Mouse (Mus musculus) liver, postnatal 0 days (tissue): ENCODE data around the gene Nup37. TPM values are rescaled to one million over a fixed set of nuclear protein-coding genes. Genes with fewer than 3 reads are reported as not detected.

Experiments used
- ATAC-seq: fragments of 200-750 bp; cut with Nextera tagmentation; 2 replicates; pipeline ENCODE4 v1.8.0; 2017; ENCODE audit warnings: mild to moderate bottlenecking, moderate library complexity
- DNase-seq: peaks from one replicate; pipeline ENCODE4 v3.0.0-alpha.2; 2016
- H3K27ac ChIP-seq: fragments of 300-500 bp; sonication (generic); 2 replicates; pipeline ENCODE4 v1.5.1; 2014; ENCODE audit warnings: antibody characterized with exemption, moderate library complexity, mild to moderate bottlenecking, low read depth
- H3K27me3 ChIP-seq: fragments of 300-500 bp; sonication (generic); 2 replicates; pipeline ENCODE4 v1.6.1; 2014; ENCODE audit warnings: low read length, control low read depth, mixed read lengths; ENCODE audit not compliant: insufficient read depth
- H3K36me3 ChIP-seq: fragments of 300-500 bp; sonication (generic); replicated peaks from 2 replicates; pipeline ENCODE4 v1.6.1; 2014; ENCODE audit warnings: mild to moderate bottlenecking, control low read depth, low read length, moderate library complexity, mixed read lengths; ENCODE audit not compliant: insufficient read depth
- H3K4me1 ChIP-seq: fragments of 300-500 bp; sonication (generic); 2 replicates; pipeline ENCODE4 v1.6.1; 2014; ENCODE audit warnings: antibody characterized with exemption, mild to moderate bottlenecking, control low read depth; ENCODE audit not compliant: insufficient read depth
- H3K4me2 ChIP-seq: fragments of 300-500 bp; sonication (generic); 2 replicates; pipeline ENCODE4 v1.6.1; 2014; ENCODE audit warnings: low read depth, mild to moderate bottlenecking, low read length, moderate library complexity, mixed read lengths
- H3K4me3 ChIP-seq: fragments of 300-500 bp; sonication (generic); 2 replicates; pipeline ENCODE4 v1.5.1; 2014; ENCODE audit warnings: low read depth, low read length
- H3K9ac ChIP-seq: fragments of 300-500 bp; sonication (generic); replicated peaks from 2 replicates; pipeline ENCODE4 v1.6.1; 2014; ENCODE audit warnings: mild to moderate bottlenecking, moderate library complexity
- H3K9me3 ChIP-seq: fragments of 300-500 bp; sonication (generic); 2 replicates; pipeline ENCODE4 v1.6.1; 2016; ENCODE audit warnings: mild to moderate bottlenecking, control low read depth, low read length, mixed read lengths
- CTCF ChIP-seq: sonication (generic); IDR thresholded peaks from 2 replicates; pipeline ENCODE4 v1.5.1; 2016; ENCODE audit warnings: antibody characterized with exemption, low read depth
- EP300 ChIP-seq: IDR thresholded peaks from 2 replicates; pipeline ENCODE4 v1.6.1; 2016; ENCODE audit warnings: antibody characterized with exemption, low read depth, mild to moderate bottlenecking
- WGBS: fragments of 180-500 bp; shearing (Covaris S2); extraction: QIAGEN DNeasy Blood & Tissue Kit; methylation state at CpG from one replicate; pipeline ENCODE4 v1.1.7; 2014; ENCODE audit not compliant: insufficient replicate concordance; 5-methylcytosine and 5-hydroxymethylcytosine counted together
- polyA plus RNA-seq: library from polyadenylated mRNA; unstranded; fragments of >200 nt; fragmentation: Nextera tagmentation; extraction: Ambion mirVana; gene quantifications from 2 replicates; pipeline ENCODE4 v1.2.1, GENCODE M21; 2015

Nup37 gene
- polyA plus RNA-seq, 1 experiment from 2014 or later = 21.9 TPM

DNA sequence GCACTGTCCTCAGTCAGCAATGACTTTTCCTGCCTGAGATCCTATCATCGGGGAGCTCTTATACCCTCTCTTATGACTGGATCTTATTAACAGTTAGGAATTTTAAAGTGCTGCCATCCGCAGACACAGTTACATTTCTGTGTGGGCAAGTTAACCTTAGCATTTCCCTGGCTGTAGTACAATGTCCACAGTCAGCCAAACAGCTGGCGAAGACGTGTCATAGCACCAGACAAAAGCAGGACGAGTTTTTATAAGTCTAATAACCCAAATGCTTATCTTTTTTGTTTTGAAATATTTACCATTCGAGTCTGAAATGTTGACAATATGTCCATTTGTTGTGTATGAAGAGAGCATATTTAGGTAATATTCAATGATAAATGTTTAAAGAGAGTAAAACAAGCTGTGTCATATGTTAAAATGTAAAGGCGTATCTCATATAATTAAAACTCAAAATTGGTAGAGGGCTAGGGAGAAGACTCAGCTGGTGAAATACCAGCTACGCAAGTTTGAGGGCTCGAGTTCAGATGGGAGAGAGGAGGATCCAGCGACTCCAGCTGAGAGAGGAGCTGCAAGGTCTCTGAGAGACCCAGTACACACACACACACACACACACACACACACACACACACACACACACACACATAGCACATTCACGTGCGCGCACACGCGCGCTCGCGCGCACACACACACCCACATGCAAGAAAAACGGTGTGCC is 68.2 kb downstream of the Nup37 start:
- no peak for ATAC-seq

DNA sequence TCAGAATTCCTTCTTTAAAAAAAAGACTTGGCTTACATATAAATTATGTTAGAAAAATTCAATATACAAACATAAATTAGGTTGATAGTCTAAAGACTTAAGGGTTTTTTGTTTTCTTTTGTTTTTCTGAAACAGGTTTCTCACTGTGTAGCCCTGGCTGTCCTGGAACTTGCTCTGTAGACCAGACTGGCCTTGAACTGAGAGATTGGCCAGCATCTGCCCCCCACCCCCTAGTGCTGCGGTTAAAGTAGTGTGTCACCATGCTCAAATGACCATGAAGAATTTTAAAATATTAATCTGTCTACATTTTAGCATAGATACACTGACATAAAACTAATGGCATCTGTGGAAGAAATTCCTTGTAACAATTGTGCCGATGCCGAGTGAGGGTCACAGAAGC is 71.4 kb downstream of the Nup37 start:
- no peaks in the 10 kb centered on the region for H3K4me1 ChIP-seq

More for the DNA sequence above, 68.2 kb downstream of the Nup37 start:
- Histone ChIP-seq H3K27ac (no peak overlapping the region), H3K4me1 (no peaks in the 10 kb centered on the region), H3K4me2 (no peak overlapping the region), H3K9me3 (no peaks in the 10 kb centered on the region), H3K4me3 (no peak overlapping the region), H3K27me3 (no peaks in the 10 kb centered on the region), H3K9ac (no peak overlapping the region), H3K36me3 (peaks cover 9% of the 10 kb centered on the region)
- DNase-seq = no peak
- TF ChIP-seq CTCF (no peak), EP300 (no peak)
- WGBS = 88% methylated on average over 20 of the region's 20 CpGs

DNA sequence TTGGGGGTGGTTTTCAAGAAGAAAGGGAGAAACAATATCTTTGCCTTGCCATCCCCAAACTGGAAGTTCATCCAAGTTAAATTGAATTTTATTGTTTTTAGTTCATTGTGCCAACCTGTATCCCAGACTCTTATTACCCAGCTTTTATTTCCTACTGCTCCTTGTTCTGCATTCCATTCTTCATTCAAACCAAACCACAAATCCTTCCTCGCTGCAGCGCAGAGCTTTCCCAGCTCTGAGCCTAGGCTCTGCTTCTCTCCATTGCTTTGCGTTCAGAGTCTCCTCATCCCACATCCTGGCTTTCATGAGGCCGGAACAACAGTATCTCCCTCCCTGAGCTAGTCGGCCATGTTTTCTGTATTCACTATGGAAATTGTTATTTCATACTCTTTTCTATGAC is 74.9 kb downstream of the Nup37 start:
- TF ChIP-seq CTCF = no peak
- no peak for TF ChIP-seq EP300
- Histone ChIP-seq H3K4me3 (no peak overlapping the region), H3K36me3 (peaks cover 18% of the 10 kb centered on the region), H3K4me1 (no peaks in the 10 kb centered on the region), H3K9ac (no peak overlapping the region), H3K27ac (no peak overlapping the region), H3K9me3 (no peaks in the 10 kb centered on the region), H3K4me2 (no peak overlapping the region), H3K27me3 (no peaks in the 10 kb centered on the region)
- DNase-seq (no peak), ATAC-seq (no peak)
- WGBS = 90% methylated on average over 5 of the region's 5 CpGs

More for the DNA sequence above, 71.4 kb downstream of the Nup37 start:
- no peak for DNase-seq
- TF ChIP-seq EP300 (no peak), CTCF (no peak)
- H3K4me2 ChIP-seq = no peak overlapping the region
- WGBS = 86% methylated on average over 3 of the region's 3 CpGs
- peaks cover 15% of the 10 kb centered on the region for H3K36me3 ChIP-seq
- H3K4me3 ChIP-seq = no peak overlapping the region
- ATAC-seq = no peak
- H3K27me3 ChIP-seq = no peaks in the 10 kb centered on the region
- no peak overlapping the region for H3K9ac ChIP-seq
- H3K27ac ChIP-seq = no peak overlapping the region
- no peaks in the 10 kb centered on the region for H3K9me3 ChIP-seq

DNA sequence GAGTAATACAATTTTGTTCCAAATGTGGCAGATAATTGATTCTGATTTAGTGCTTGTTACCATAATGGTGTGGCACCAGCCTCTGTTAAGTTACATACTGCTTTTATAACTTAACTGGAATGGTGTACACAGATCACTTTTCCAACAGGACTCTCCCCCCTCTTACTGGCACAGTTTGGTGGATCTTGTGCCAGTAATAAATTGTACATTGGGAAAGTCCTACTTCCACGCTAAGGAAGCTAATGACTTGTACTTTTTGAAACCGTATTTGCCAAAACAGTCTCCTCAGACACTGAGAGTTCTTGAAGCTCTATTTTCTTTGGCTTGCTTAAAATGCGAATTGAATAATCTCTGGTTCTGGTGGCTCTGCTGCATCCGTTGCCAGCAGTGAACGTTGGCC is 78.6 kb downstream of the Nup37 start:
- ATAC-seq (no peak), DNase-seq (no peak)
- Histone ChIP-seq H3K9me3 (no peaks in the 10 kb centered on the region), H3K4me3 (no peak overlapping the region), H3K27me3 (no peaks in the 10 kb centered on the region), H3K9ac (no peak overlapping the region), H3K36me3 (peaks cover 15% of the 10 kb centered on the region), H3K27ac (no peak overlapping the region), H3K4me1 (no peaks in the 10 kb centered on the region), H3K4me2 (no peak overlapping the region)
- 82% methylated on average over 5 of the region's 5 CpGs for WGBS
- TF ChIP-seq EP300 (no peak), CTCF (no peak)

DNA sequence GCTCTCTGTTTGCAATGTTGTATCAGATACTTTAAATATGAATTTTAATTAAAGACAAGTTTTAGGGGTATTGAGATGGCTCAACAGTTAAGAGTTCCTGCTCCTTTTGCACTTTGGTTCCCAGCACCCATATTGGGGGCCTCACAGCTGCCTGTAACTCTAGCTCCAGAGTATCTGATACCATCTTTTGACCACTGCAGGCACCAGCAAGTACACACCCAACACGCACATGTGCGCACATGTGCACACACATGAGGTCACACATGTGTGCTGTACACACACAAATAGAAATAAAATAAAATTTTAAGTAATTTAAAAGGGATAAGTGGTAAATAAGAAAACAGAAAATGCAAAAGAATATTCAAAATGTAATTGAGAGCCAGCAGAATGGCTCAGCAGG is 81.2 kb downstream of the Nup37 start:
- H3K4me3 ChIP-seq = no peak overlapping the region
- no peak for TF ChIP-seq CTCF
- no peak for TF ChIP-seq EP300
- 80% methylated on average over 2 of the region's 2 CpGs for WGBS
- H3K4me2 ChIP-seq = no peak overlapping the region
- DNase-seq (no peak), ATAC-seq (no peak)
- no peaks in the 10 kb centered on the region for H3K4me1 ChIP-seq
- H3K9ac ChIP-seq = no peak overlapping the region
- H3K27ac ChIP-seq = no peak overlapping the region
- H3K27me3 ChIP-seq = no peaks in the 10 kb centered on the region
- H3K9me3 ChIP-seq = no peaks in the 10 kb centered on the region
- peaks cover 12% of the 10 kb centered on the region for H3K36me3 ChIP-seq

Other genes starting within 250 kb of the Nup37 start
- gene Pmch, start 55.9 kb upstream of the Nup37 start, polyA plus RNA-seq = 0.31 TPM in 1 of 2 replicates, not detected in the other
- gene Parpbp, start 51 bp upstream of the Nup37 start, polyA plus RNA-seq = 3.6 and 4.2 TPM in 2 replicates
- gene Washc3, start 54.1 kb downstream of the Nup37 start, polyA plus RNA-seq = 40.1 and 42.1 TPM in 2 replicates
- gene Dram1, start 232.1 kb downstream of the Nup37 start, polyA plus RNA-seq = 2.9 and 3.1 TPM in 2 replicates
- 1.5 and 1.8 TPM in 2 replicates for gene Gnptab, start 232.1 kb downstream of the Nup37 start, polyA plus RNA-seq